In genomic region chr11:4220443-4221400, GRCm38 (mm10) we compare ENCODE assay signal across 9 mouse cellular contexts. TPM values are rescaled to one million over a fixed set of nuclear protein-coding genes. Genes with fewer than 3 reads are reported as not detected.
DNase-seq lines count a peak whose midpoint lies in the region; ATAC-seq lines count a peak whose summit lies in the region.
"Had no signal": no experiment of that assay in that cellular context is flagged by ENCODE, and none has a peak within 500 bp of the region (broad histone marks: within the 10 kb centered on the region; RNA-seq: fewer than 3 reads in every experiment).

No protein-coding gene starts in this region.

- no peaks in the 10 kb centered on the region for H3K9me3 ChIP-seq in hindbrain, embryonic 10.5 days
- H3K9me3 ChIP-seq in hindbrain, embryonic 16.5 days (ENCODE audit: control insufficient read depth, low read length): peaks cover 5% of the 10 kb centered on the region; the same call in 1 of the 2 replicates
- peaks cover 5% of the 10 kb centered on the region; the same call in 1 of the 2 replicates for H3K9me3 ChIP-seq in megakaryocyte, embryonic 14.5 days

- H3K4me1 ChIP-seq in hindbrain, embryonic 10.5 days (replicated peaks): peaks cover 28% of the 10 kb centered on the region
- H3K4me1 ChIP-seq in hindbrain, embryonic 16.5 days (ENCODE audit: control insufficient read depth, insufficient read depth, low read depth, low read length): peaks cover 6% of the 10 kb centered on the region; the same call in 1 of the 2 replicates
- peaks cover 40% of the 10 kb centered on the region for H3K4me1 ChIP-seq in megakaryocyte, embryonic 14.5 days

- no peak overlapping the region for H3K9ac ChIP-seq in hindbrain, embryonic 16.5 days (ENCODE audit: low read depth, low read length)

- peak overlapping the region; percentile 56 for H3K27ac ChIP-seq in hindbrain, embryonic 10.5 days
- no peak overlapping the region for H3K27ac ChIP-seq in hindbrain, embryonic 16.5 days (ENCODE audit: low read depth, low read length)

- peaks cover 31% of the 10 kb centered on the region for H3K27me3 ChIP-seq in hindbrain, embryonic 10.5 days (ENCODE audit: insufficient read depth, poor library complexity, severe bottlenecking)
- H3K27me3 ChIP-seq in hindbrain, embryonic 16.5 days (replicated peaks; ENCODE audit: control insufficient read depth, insufficient read depth, low read length): peaks cover 11% of the 10 kb centered on the region
- H3K27me3 ChIP-seq in megakaryocyte, embryonic 14.5 days (replicated peaks): peaks cover 66% of the 10 kb centered on the region

- peaks cover under 1% of the 10 kb centered on the region; the same call in 1 of the 2 replicates for H3K36me3 ChIP-seq in hindbrain, embryonic 10.5 days
- no peaks in the 10 kb centered on the region for H3K36me3 ChIP-seq in hindbrain, embryonic 16.5 days (ENCODE audit: control insufficient read depth, insufficient read depth, low read length)
- H3K36me3 ChIP-seq in megakaryocyte, embryonic 14.5 days (replicated peaks; ENCODE audit: low read length): peaks cover 3% of the 10 kb centered on the region

- no peak for ATAC-seq in hindbrain, embryonic 16.5 days

- peak; percentile 66 for DNase-seq in hindbrain, embryonic 10.5 days (ENCODE audit: low spot score)
- DNase-seq in ZHBTc4 (ENCODE audit: low read depth, low spot score): peak; percentile 88
- DNase-seq in cerebellum, postnatal 25 days: peak; percentile 88 to 92
- peak; percentile 84 for DNase-seq in heart, adult 8-10 months (ENCODE audit: low spot score)
- peak; percentile 78 to 83 for DNase-seq in layer of hippocampus, postnatal 10 days (ENCODE audit: low spot score in 2 of 2)
- peak; percentile 79 to 89 for DNase-seq in spleen, postnatal 14 days (ENCODE audit: low spot score in 2 of 2)

- 45% methylated on average over 28 of the region's 28 CpGs for WGBS in hindbrain, embryonic 10.5 days
- 48% methylated on average over 28 of the region's 28 CpGs for WGBS in hindbrain, embryonic 16.5 days

- H3K4me2 ChIP-seq in hindbrain, embryonic 16.5 days (ENCODE audit: low read length): no peak overlapping the region

- no peak overlapping the region; the same call in 1 of the 2 replicates for H3K4me3 ChIP-seq in hindbrain, embryonic 10.5 days
- no peak overlapping the region for H3K4me3 ChIP-seq in hindbrain, embryonic 16.5 days (ENCODE audit: low read length)
- peak overlapping the region; percentile 25 for H3K4me3 ChIP-seq in megakaryocyte, embryonic 14.5 days (replicated peaks)

RNA-seq across cellular contexts. Expression of gene Castor1, which starts 2.7 kb away (rescaled TPM):
- 2.7 and 3.6 TPM in 2 replicates for polyA plus RNA-seq in hindbrain, embryonic 10.5 days (2016; fragmentation: Nextera tagmentation; extraction: Ambion mirVana)
- 6.7 and 7.4 TPM in 2 replicates for polyA plus RNA-seq in hindbrain, embryonic 16.5 days (2015; fragmentation: Nextera tagmentation; extraction: Ambion mirVana)
- total RNA-seq in heart, adult 8-10 months (2022): 1 to 10 TPM; 3.5 to 6.9 (median 4.8) TPM
- total RNA-seq in layer of hippocampus, postnatal 10 days (2021): 1 to 10 TPM; 4.0 to 5.5 TPM
- 1.4 TPM in 1 of 2 replicates, not detected in the other for polyA plus RNA-seq in megakaryocyte, embryonic 14.5 days (2012; ENCODE audit: insufficient read depth, low replicate concordance)

RNA-seq across cellular contexts. Expression of gene Osm, which starts 15.5 kb away (rescaled TPM):
- 0.09 TPM in 1 of 2 replicates, not detected in the other for polyA plus RNA-seq in hindbrain, embryonic 10.5 days (2016; fragmentation: Nextera tagmentation; extraction: Ambion mirVana)
- not detected in 2 replicates for polyA plus RNA-seq in hindbrain, embryonic 16.5 days (2015; fragmentation: Nextera tagmentation; extraction: Ambion mirVana)
- 1 to 10 TPM in 1 of 4 experiments, not detected in 3; 1.6 TPM for total RNA-seq in heart, adult 8-10 months (2022)
- total RNA-seq in layer of hippocampus, postnatal 10 days (2021): not detected
- polyA plus RNA-seq in megakaryocyte, embryonic 14.5 days (2012; ENCODE audit: insufficient read depth, low replicate concordance): 1.2 and 6.5 TPM in 2 replicates

RNA-seq across cellular contexts. Expression of gene Tbc1d10a, which starts 34.1 kb away (rescaled TPM):
- polyA plus RNA-seq in hindbrain, embryonic 10.5 days (2016; fragmentation: Nextera tagmentation; extraction: Ambion mirVana): 29.4 and 32.3 TPM in 2 replicates
- 37.6 and 41.0 TPM in 2 replicates for polyA plus RNA-seq in hindbrain, embryonic 16.5 days (2015; fragmentation: Nextera tagmentation; extraction: Ambion mirVana)
- 1 to 10 TPM; 7.6 to 9.2 (median 8.2) TPM for total RNA-seq in heart, adult 8-10 months (2022)
- 10 to 100 TPM; 28.4 to 31.1 TPM for total RNA-seq in layer of hippocampus, postnatal 10 days (2021)
- polyA plus RNA-seq in megakaryocyte, embryonic 14.5 days (2012; ENCODE audit: insufficient read depth, low replicate concordance): 8.1 and 15.8 TPM in 2 replicates

RNA-seq across cellular contexts. Expression of gene Lif, which starts 36.6 kb away (rescaled TPM):
- polyA plus RNA-seq in hindbrain, embryonic 10.5 days (2016; fragmentation: Nextera tagmentation; extraction: Ambion mirVana): 0.05 and 0.09 TPM in 2 replicates
- polyA plus RNA-seq in hindbrain, embryonic 16.5 days (2015; fragmentation: Nextera tagmentation; extraction: Ambion mirVana): 0.05 TPM in 1 of 2 replicates, not detected in the other
- 1 to 10 TPM in 1 of 4 experiments, under 1 TPM in 3; 0.19 to 1.3 (median 0.38) TPM for total RNA-seq in heart, adult 8-10 months (2022)
- under 1 TPM; 0.59 to 0.71 TPM for total RNA-seq in layer of hippocampus, postnatal 10 days (2021)
- 0.07 and 0.43 TPM in 2 replicates for polyA plus RNA-seq in megakaryocyte, embryonic 14.5 days (2012; ENCODE audit: insufficient read depth, low replicate concordance)
- polyA plus RNA-seq: liver, embryonic 16.5 days had no signal
